Mouse (Mus musculus): Measurements from ENCODE around the gene Cnbp.
A peak's percentile ranks its signal among the peaks of the same experiment; 100 is the strongest.

GRCm38 (mm10) chr6:87810713-87811669, 39.9 kb downstream of the Cnbp start:
- TF ChIP-seq CTCF (IDR thresholded peaks at IDR 0.05) (no peak), POLR2A (IDR thresholded peaks at IDR 0.05; ENCODE audit: insufficient read depth, low read depth, low read length) (peak; percentile 68; the same call in 1 of the 2 replicates)
